Mouse (Mus musculus): ENCODE results near the gene Ppp1r21. TPM values are rescaled to one million over a fixed set of nuclear protein-coding genes. Genes with fewer than 3 reads are reported as not detected.

The Ppp1r21 gene
- polyA plus RNA-seq, 1 experiment from 2014 or later = 23.8 TPM

DNA sequence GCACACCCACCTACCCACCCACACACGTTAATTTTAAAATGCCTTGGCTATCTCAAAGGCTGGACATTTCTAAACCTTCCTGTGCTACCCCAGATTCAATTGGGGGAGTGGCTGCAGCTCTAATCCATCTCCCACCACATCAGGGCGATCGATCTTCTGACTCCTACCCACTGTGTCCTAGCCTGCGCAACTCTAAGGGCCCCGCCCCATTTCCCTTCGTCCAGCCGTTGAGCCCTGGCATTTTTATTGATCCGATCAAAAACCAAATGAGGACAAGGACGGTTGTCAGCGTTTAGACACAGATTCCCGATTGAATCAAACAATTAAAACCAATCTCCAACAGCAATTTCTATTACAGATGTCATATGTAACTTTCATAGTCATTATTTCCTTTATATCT, 74.0 kb downstream of the Ppp1r21 start:
- H3K4me1 ChIP-seq (replicated peaks; ENCODE audit: control insufficient read depth, insufficient read depth, low read length) = 0 out of 2 replicates have a peak, but pooled peaks cover 3% of the 10 kb centered on the region
- ATAC-seq (replicated peaks; ENCODE audit: low FRiP score) = no peak
- no peak overlapping the region for H3K27ac ChIP-seq (ENCODE audit: low read depth, low read length)
- H3K4me3 ChIP-seq (ENCODE audit: low read depth, low read length) = no peak overlapping the region
- H3K9ac ChIP-seq (ENCODE audit: low read length) = no peak overlapping the region
- no peak overlapping the region for H3K4me2 ChIP-seq (ENCODE audit: low read depth, low read length, severe bottlenecking)
- H3K36me3 ChIP-seq (ENCODE audit: control insufficient read depth, insufficient read depth, low read length) = no peaks in the 10 kb centered on the region
- 94% methylated on average over 11 of the region's 11 CpGs for WGBS
- DNase-seq (ENCODE audit: low spot score) = no peak
- no peaks in the 10 kb centered on the region for H3K9me3 ChIP-seq (ENCODE audit: control insufficient read depth, low read length)
- no peaks in the 10 kb centered on the region for H3K27me3 ChIP-seq (ENCODE audit: control insufficient read depth, insufficient read depth, low read length)

DNA sequence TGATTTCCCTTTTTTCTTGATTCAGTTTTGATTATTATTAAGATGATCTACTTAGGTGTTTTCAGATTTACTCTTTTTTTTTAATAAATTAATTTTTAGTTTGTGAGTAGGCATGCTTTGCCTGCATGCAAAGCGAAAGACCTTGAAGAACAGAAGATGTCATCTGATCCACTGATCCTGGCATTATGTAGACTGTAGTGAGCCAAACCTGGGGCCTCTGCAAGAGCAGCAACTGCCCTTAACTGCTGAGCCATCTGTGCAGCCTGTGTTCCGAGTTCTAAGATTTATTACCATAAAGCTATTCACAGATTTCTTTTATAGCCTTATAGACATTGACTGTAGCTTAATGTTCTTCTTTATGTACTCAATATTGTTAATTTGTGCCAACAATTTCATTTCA, 76.1 kb downstream of the Ppp1r21 start:
- no peak for ATAC-seq (replicated peaks; ENCODE audit: low FRiP score)
- Histone ChIP-seq H3K36me3 (ENCODE audit: control insufficient read depth, insufficient read depth, low read length) (no peaks in the 10 kb centered on the region), H3K4me3 (ENCODE audit: low read depth, low read length) (no peak overlapping the region), H3K27me3 (ENCODE audit: control insufficient read depth, insufficient read depth, low read length) (no peaks in the 10 kb centered on the region), H3K4me1 (replicated peaks; ENCODE audit: control insufficient read depth, insufficient read depth, low read length) (no peaks in the 10 kb centered on the region), H3K4me2 (ENCODE audit: low read depth, low read length, severe bottlenecking) (no peak overlapping the region), H3K27ac (ENCODE audit: low read depth, low read length) (no peak overlapping the region), H3K9ac (ENCODE audit: low read length) (no peak overlapping the region), H3K9me3 (ENCODE audit: control insufficient read depth, low read length) (no peaks in the 10 kb centered on the region)
- WGBS = 93% methylated on average over 2 of the region's 2 CpGs
- DNase-seq (ENCODE audit: low spot score) = no peak

- 84% methylated on average over 15 of the region's 15 CpGs for whole genome bisulfite sequencing
- no peak overlapping the region for H3K27ac ChIP-seq (ENCODE audit: low read depth, low read length)
Measured at GRCm38 (mm10) chr17:88609361-88609760, 79.4 kb downstream of the Ppp1r21 start.

GRCm38 (mm10) chr17:88611057-88611456, 81.1 kb downstream of the Ppp1r21 start:
- H3K4me2 ChIP-seq (ENCODE audit: low read depth, low read length, severe bottlenecking) = no peak overlapping the region
- H3K27ac ChIP-seq (ENCODE audit: low read depth, low read length) = no peak overlapping the region
- H3K36me3 ChIP-seq (ENCODE audit: control insufficient read depth, insufficient read depth, low read length) = no peaks in the 10 kb centered on the region
- no peaks in the 10 kb centered on the region for H3K4me1 ChIP-seq (replicated peaks; ENCODE audit: control insufficient read depth, insufficient read depth, low read length)
- H3K9ac ChIP-seq (ENCODE audit: low read length) = no peak overlapping the region
- ATAC-seq (replicated peaks; ENCODE audit: low FRiP score) = no peak
- DNase-seq (ENCODE audit: low spot score) = no peak
- no peak overlapping the region for H3K4me3 ChIP-seq (ENCODE audit: low read depth, low read length)
- H3K9me3 ChIP-seq (ENCODE audit: control insufficient read depth, low read length) = no peaks in the 10 kb centered on the region
- 76% methylated on average over 2 of the region's 2 CpGs for whole genome bisulfite sequencing
- no peaks in the 10 kb centered on the region for H3K27me3 ChIP-seq (ENCODE audit: control insufficient read depth, insufficient read depth, low read length)

More at GRCm38 (mm10) chr17:88609361-88609760, 79.4 kb downstream of the Ppp1r21 start:
- H3K9me3 ChIP-seq (ENCODE audit: control insufficient read depth, low read length) = no peaks in the 10 kb centered on the region
- no peaks in the 10 kb centered on the region for H3K4me1 ChIP-seq (replicated peaks; ENCODE audit: control insufficient read depth, insufficient read depth, low read length)
- no peak overlapping the region for H3K4me3 ChIP-seq (ENCODE audit: low read depth, low read length)
- no peak overlapping the region for H3K9ac ChIP-seq (ENCODE audit: low read length)
- no peaks in the 10 kb centered on the region for H3K36me3 ChIP-seq (ENCODE audit: control insufficient read depth, insufficient read depth, low read length)
- H3K4me2 ChIP-seq (ENCODE audit: low read depth, low read length, severe bottlenecking) = no peak overlapping the region
- no peak for DNase-seq (ENCODE audit: low spot score)
- no peaks in the 10 kb centered on the region for H3K27me3 ChIP-seq (ENCODE audit: control insufficient read depth, insufficient read depth, low read length)
- no peak for ATAC-seq (replicated peaks; ENCODE audit: low FRiP score)

- no peaks in the 10 kb centered on the region for H3K36me3 ChIP-seq (ENCODE audit: control insufficient read depth, insufficient read depth, low read length)
- WGBS = 58% methylated on average over 6 of the region's 6 CpGs
- H3K9ac ChIP-seq (ENCODE audit: low read length) = no peak overlapping the region
- no peak overlapping the region for H3K27ac ChIP-seq (ENCODE audit: low read depth, low read length)
- H3K4me2 ChIP-seq (ENCODE audit: low read depth, low read length, severe bottlenecking) = no peak overlapping the region
- ATAC-seq (replicated peaks; ENCODE audit: low FRiP score) = no peak
- H3K4me1 ChIP-seq (replicated peaks; ENCODE audit: control insufficient read depth, insufficient read depth, low read length) = no peaks in the 10 kb centered on the region
- no peak overlapping the region for H3K4me3 ChIP-seq (ENCODE audit: low read depth, low read length)
- no peaks in the 10 kb centered on the region for H3K9me3 ChIP-seq (ENCODE audit: control insufficient read depth, low read length)
- DNase-seq (ENCODE audit: low spot score) = no peak
- H3K27me3 ChIP-seq (ENCODE audit: control insufficient read depth, insufficient read depth, low read length) = no peaks in the 10 kb centered on the region
Measured at GRCm38 (mm10) chr17:88613172-88613571, 83.3 kb downstream of the Ppp1r21 start.

GRCm38 (mm10) chr17:88613721-88614120, 83.8 kb downstream of the Ppp1r21 start:
- ATAC-seq (replicated peaks; ENCODE audit: low FRiP score) (no peak), DNase-seq (ENCODE audit: low spot score) (no peak)
- no peak overlapping the region for H3K4me3 ChIP-seq (ENCODE audit: low read depth, low read length)
- no peak overlapping the region for H3K27ac ChIP-seq (ENCODE audit: low read depth, low read length)
- H3K27me3 ChIP-seq (ENCODE audit: control insufficient read depth, insufficient read depth, low read length) = no peaks in the 10 kb centered on the region
- H3K9me3 ChIP-seq (ENCODE audit: control insufficient read depth, low read length) = no peaks in the 10 kb centered on the region
- H3K4me2 ChIP-seq (ENCODE audit: low read depth, low read length, severe bottlenecking) = no peak overlapping the region
- H3K36me3 ChIP-seq (ENCODE audit: control insufficient read depth, insufficient read depth, low read length) = no peaks in the 10 kb centered on the region
- no peak overlapping the region for H3K9ac ChIP-seq (ENCODE audit: low read length)
- WGBS = 95% methylated on average over 3 of the region's 3 CpGs
- no peaks in the 10 kb centered on the region for H3K4me1 ChIP-seq (replicated peaks; ENCODE audit: control insufficient read depth, insufficient read depth, low read length)

DNA sequence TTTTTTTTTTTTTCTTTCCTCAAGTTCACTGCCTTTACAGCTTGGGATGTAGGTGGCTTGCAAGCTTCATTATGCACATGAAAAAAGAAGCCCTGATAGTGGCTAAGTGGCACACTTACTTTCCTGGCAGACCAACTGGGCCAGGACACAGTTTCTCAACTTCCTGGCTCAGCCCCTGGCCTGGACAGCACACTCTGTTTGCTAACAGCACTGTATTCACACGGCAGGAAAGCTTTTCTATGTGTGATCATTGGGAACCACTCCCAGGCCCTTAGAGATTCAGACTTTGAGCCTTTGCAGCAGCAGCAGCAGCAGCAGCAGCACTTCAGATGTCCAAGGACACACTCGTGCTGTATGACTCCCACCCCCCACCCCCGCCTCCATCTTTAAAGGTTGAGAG, 84.3 kb downstream of the Ppp1r21 start:
- H3K4me2 ChIP-seq (ENCODE audit: low read depth, low read length, severe bottlenecking) = no peak overlapping the region
- no peaks in the 10 kb centered on the region for H3K4me1 ChIP-seq (replicated peaks; ENCODE audit: control insufficient read depth, insufficient read depth, low read length)
- H3K27ac ChIP-seq (ENCODE audit: low read depth, low read length) = no peak overlapping the region
- no peaks in the 10 kb centered on the region for H3K9me3 ChIP-seq (ENCODE audit: control insufficient read depth, low read length)
- 79% methylated on average over 3 of the region's 3 CpGs for WGBS
- H3K27me3 ChIP-seq (ENCODE audit: control insufficient read depth, insufficient read depth, low read length) = no peaks in the 10 kb centered on the region
- H3K9ac ChIP-seq (ENCODE audit: low read length) = no peak overlapping the region
- no peak overlapping the region for H3K4me3 ChIP-seq (ENCODE audit: low read depth, low read length)
- ATAC-seq (replicated peaks; ENCODE audit: low FRiP score) = no peak
- no peaks in the 10 kb centered on the region for H3K36me3 ChIP-seq (ENCODE audit: control insufficient read depth, insufficient read depth, low read length)
- no peak for DNase-seq (ENCODE audit: low spot score)

DNA sequence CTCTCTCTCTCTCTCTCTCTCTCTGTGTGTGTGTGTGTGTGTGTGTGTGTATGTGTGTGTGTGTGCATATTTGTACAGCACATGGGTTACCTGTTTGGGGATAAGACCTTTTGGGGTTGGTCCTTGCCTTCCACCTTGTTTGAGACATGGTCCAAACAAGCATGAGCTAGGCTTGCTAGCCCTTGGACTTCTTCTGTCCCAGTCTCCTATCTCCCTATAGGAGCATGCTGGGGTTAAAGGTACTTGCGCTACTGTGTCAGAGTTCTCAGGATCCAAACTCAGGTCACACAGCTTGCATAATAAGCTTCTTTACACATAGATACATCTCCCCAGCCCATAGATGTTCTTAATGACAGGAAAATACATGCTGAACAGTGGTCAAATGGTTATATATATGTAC, 84.8 kb downstream of the Ppp1r21 start:
- Histone ChIP-seq H3K4me3 (ENCODE audit: low read depth, low read length) (no peak overlapping the region), H3K36me3 (ENCODE audit: control insufficient read depth, insufficient read depth, low read length) (no peaks in the 10 kb centered on the region), H3K27me3 (ENCODE audit: control insufficient read depth, insufficient read depth, low read length) (no peaks in the 10 kb centered on the region), H3K4me1 (replicated peaks; ENCODE audit: control insufficient read depth, insufficient read depth, low read length) (no peaks in the 10 kb centered on the region), H3K9me3 (ENCODE audit: control insufficient read depth, low read length) (no peaks in the 10 kb centered on the region), H3K9ac (ENCODE audit: low read length) (no peak overlapping the region), H3K4me2 (ENCODE audit: low read depth, low read length, severe bottlenecking) (no peak overlapping the region), H3K27ac (ENCODE audit: low read depth, low read length) (no peak overlapping the region)
- ATAC-seq (replicated peaks; ENCODE audit: low FRiP score) (no peak), DNase-seq (ENCODE audit: low spot score) (no peak)
- 100% methylated on average over 1 of the region's 1 CpGs for WGBS

DNA sequence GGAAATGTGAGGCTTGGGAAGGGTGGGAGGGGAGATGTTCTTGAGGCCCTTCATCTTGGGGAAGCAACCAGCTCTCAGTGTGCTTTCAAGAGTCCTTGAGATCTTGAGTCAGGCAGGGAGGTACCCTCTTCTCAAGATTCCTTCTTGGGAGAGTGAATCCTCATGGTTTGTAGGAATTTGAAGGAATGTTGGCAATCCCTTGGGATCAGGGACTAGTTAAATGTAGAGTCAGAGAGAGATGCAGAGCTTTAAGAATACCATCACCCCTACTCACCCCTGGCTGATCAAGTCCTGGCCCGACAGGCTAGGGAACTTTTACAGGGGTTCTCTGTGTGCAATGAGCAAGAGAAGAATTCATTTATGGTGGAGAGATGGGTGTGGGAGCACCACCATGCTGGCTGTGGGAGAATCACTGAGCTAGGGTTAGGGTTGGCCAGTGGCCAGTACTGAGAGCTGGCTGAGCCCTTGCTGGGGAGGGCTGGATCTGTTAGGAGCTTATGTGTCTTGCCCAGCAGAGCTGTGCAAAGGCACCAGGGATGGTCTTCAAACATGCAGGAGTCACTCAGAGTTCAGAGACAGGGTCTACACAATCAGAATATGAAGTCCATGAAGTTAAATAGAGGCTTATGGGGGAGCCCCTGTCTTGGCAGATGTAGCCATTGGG, 85.7 kb downstream of the Ppp1r21 start:
- WGBS = 94% methylated on average over 1 of the region's 1 CpGs
- Histone ChIP-seq H3K9me3 (ENCODE audit: control insufficient read depth, low read length) (no peaks in the 10 kb centered on the region), H3K9ac (ENCODE audit: low read length) (no peak overlapping the region), H3K36me3 (ENCODE audit: control insufficient read depth, insufficient read depth, low read length) (no peaks in the 10 kb centered on the region), H3K4me1 (replicated peaks; ENCODE audit: control insufficient read depth, insufficient read depth, low read length) (no peaks in the 10 kb centered on the region), H3K27ac (ENCODE audit: low read depth, low read length) (no peak overlapping the region), H3K4me3 (ENCODE audit: low read depth, low read length) (no peak overlapping the region), H3K4me2 (ENCODE audit: low read depth, low read length, severe bottlenecking) (no peak overlapping the region), H3K27me3 (ENCODE audit: control insufficient read depth, insufficient read depth, low read length) (no peaks in the 10 kb centered on the region)
- DNase-seq (ENCODE audit: low spot score) = no peak
- ATAC-seq (replicated peaks; ENCODE audit: low FRiP score) = no peak

Data from forebrain, embryonic 11.5 days (tissue).